Mouse (Mus musculus): ENCODE measurements at regions not wholly inside any gene's neighbourhood (a gene's known extent, or its start where the extent isn't known, plus 50 kb on each side); places are given as distances from the start of the nearest gene placed in this dataset.
"Not testable (repeated sequence)": the region's sequence is repeated elsewhere in the genome, so short reads cannot be mapped to it uniquely, and the experiment has no call there.

GRCm38 (mm10) chr1:157745611-157746010, 239.1 kb downstream of the Sec16b start:
- peak; percentile 28 to 55 for DNase-seq
- intact Hi-C loops (cut with DNase I), result loop anchor here (5.0 kb wide), 1 partner anchor 907 kb away; no protein-coding TSS in a partner anchor

GRCm38 (mm10) chr1:157755015-157755649, 248.6 kb downstream of the Sec16b start:
- DNase-seq, result no peak
- intact Hi-C loops (cut with DNase I), result no loop called here

GRCm38 (mm10) chr1:157756977-157757376, 250.4 kb downstream of the Sec16b start:
- no peak for DNase-seq
- intact Hi-C loops (cut with DNase I), result no loop called here

GRCm38 (mm10) chr1:157758337-157758736, 251.8 kb downstream of the Sec16b start:
- intact Hi-C loops (cut with DNase I), result no loop called here
- no peak for DNase-seq

- no peak for DNase-seq
- intact Hi-C loops (cut with DNase I), result no loop called here
These were observed 261.7 kb downstream of the Sec16b start for GRCm38 (mm10) chr1:157768201-157768600.

- intact Hi-C loops (cut with DNase I), result no loop called here
- DNase-seq, result no peak
These were observed 291.2 kb downstream of the Sec16b start for GRCm38 (mm10) chr1:157797711-157798110.

GRCm38 (mm10) chr1:157798561-157799553, 292.3 kb downstream of the Sec16b start:
- DNase-seq, result no peak
- intact Hi-C loops (cut with DNase I), result no loop called here

- DNase-seq, result no peak
- intact Hi-C loops (cut with DNase I), result no loop called here
These were observed 294.6 kb downstream of the Sec16b start for GRCm38 (mm10) chr1:157801151-157801550.

GRCm38 (mm10) chr1:157804229-157804628, 297.7 kb downstream of the Sec16b start:
- DNase-seq, result no peak
- intact Hi-C loops (cut with DNase I), result no loop called here

GRCm38 (mm10) chr1:157806296-157806695, 299.8 kb downstream of the Sec16b start:
- no peak for DNase-seq
- intact Hi-C loops (cut with DNase I), result no loop called here

- no peak for DNase-seq
- intact Hi-C loops (cut with DNase I), result no loop called here
These were observed 303.3 kb downstream of the Sec16b start for GRCm38 (mm10) chr1:157809674-157810471.

GRCm38 (mm10) chr1:157810657-157811056, 304.1 kb downstream of the Sec16b start:
- intact Hi-C loops (cut with DNase I), result no loop called here
- DNase-seq, result no peak

GRCm38 (mm10) chr1:157827966-157828365, 321.4 kb downstream of the Sec16b start:
- no peak for DNase-seq
- intact Hi-C loops (cut with DNase I), result no loop called here

- intact Hi-C loops (cut with DNase I), result no loop called here
- no peak for DNase-seq
These were observed 325.0 kb downstream of the Sec16b start for GRCm38 (mm10) chr1:157831511-157831910.

GRCm38 (mm10) chr1:157872775-157873174, 366.2 kb downstream of the Sec16b start:
- no peak for DNase-seq
- intact Hi-C loops (cut with DNase I), result no loop called here

GRCm38 (mm10) chr1:157875006-157875405, 368.5 kb downstream of the Sec16b start:
- no peak for DNase-seq
- intact Hi-C loops (cut with DNase I), result no loop called here

GRCm38 (mm10) chr1:157877117-157877516, 370.6 kb downstream of the Sec16b start:
- intact Hi-C loops (cut with DNase I); DNase-seq: not testable (repeated sequence)

- intact Hi-C loops (cut with DNase I), result no loop called here
- no peak for DNase-seq
These were observed 380.6 kb downstream of the Sec16b start for GRCm38 (mm10) chr1:157887146-157887545.

- no peak for DNase-seq
- intact Hi-C loops (cut with DNase I), result no loop called here
These were observed 382.0 kb downstream of the Sec16b start for GRCm38 (mm10) chr1:157888573-157888972.

GRCm38 (mm10) chr1:157906168-157906567, 399.6 kb downstream of the Sec16b start:
- intact Hi-C loops (cut with DNase I), result no loop called here
- DNase-seq, result no peak

GRCm38 (mm10) chr1:157937800-157938348, 418.3 kb downstream of the Brinp2 start:
- intact Hi-C loops (cut with DNase I), result no loop called here
- no peak for DNase-seq
